Mouse (Mus musculus) forebrain, embryonic 16.5 days (tissue): ENCODE data around the gene Ufm1. TPM values are rescaled to one million over a fixed set of nuclear protein-coding genes. Genes with fewer than 3 reads are reported as not detected.

Experiments used
- ATAC-seq: fragments of 200-750 bp; cut with Nextera tagmentation; 2 replicates; pipeline ENCODE4 v1.8.0; 2017; ENCODE audit warnings: mild to moderate bottlenecking, moderate library complexity
- H3K27ac ChIP-seq: fragments of 300-500 bp; sonication (generic); 2 replicates; pipeline ENCODE4 v1.5.1; 2014; ENCODE audit warnings: low read length, control low read depth
- H3K27me3 ChIP-seq: fragments of 300-500 bp; sonication (generic); replicated peaks from 2 replicates; pipeline ENCODE4 v1.6.1; 2014; ENCODE audit warnings: low read length; ENCODE audit not compliant: control insufficient read depth, insufficient read depth
- H3K36me3 ChIP-seq: fragments of 300-500 bp; sonication (generic); 2 replicates; pipeline ENCODE4 v1.6.1; 2014; ENCODE audit not compliant: control insufficient read depth, insufficient read depth
- H3K4me1 ChIP-seq: fragments of 300-500 bp; sonication (generic); replicated peaks from 2 replicates; pipeline ENCODE4 v1.6.1; 2014; ENCODE audit warnings: low read length; ENCODE audit not compliant: control insufficient read depth, insufficient read depth
- H3K4me2 ChIP-seq: fragments of 300-500 bp; sonication (generic); 2 replicates; pipeline ENCODE4 v1.6.1; 2014; ENCODE audit warnings: mild to moderate bottlenecking, low read length, control low read depth
- H3K4me3 ChIP-seq: fragments of 300-500 bp; sonication (generic); replicated peaks from 2 replicates; pipeline ENCODE4 v1.5.1; 2014; ENCODE audit warnings: mild to moderate bottlenecking, low read length, control low read depth
- H3K9ac ChIP-seq: fragments of 300-500 bp; sonication (generic); replicated peaks from 2 replicates; pipeline ENCODE4 v1.6.1; 2014; ENCODE audit warnings: low read depth, low read length, control low read depth
- H3K9me3 ChIP-seq: fragments of 300-500 bp; sonication (generic); 2 replicates; pipeline ENCODE4 v1.6.1; 2016; ENCODE audit warnings: low read length; ENCODE audit not compliant: control insufficient read depth
- WGBS: fragments of 180-500 bp; shearing (Covaris S2); extraction: QIAGEN DNeasy Blood & Tissue Kit; methylation state at CpG from one replicate; pipeline ENCODE4 v1.1.7; 2014; 5-methylcytosine and 5-hydroxymethylcytosine counted together
- polyA plus RNA-seq: library from polyadenylated mRNA; unstranded; fragments of >200 nt; fragmentation: Nextera tagmentation; extraction: Ambion mirVana; gene quantifications from 2 replicates; pipeline ENCODE4 v1.2.1, GENCODE M21; 2015

Ufm1 gene
- polyA plus RNA-seq, 1 experiment from 2014 or later: 98.8 TPM

DNA sequence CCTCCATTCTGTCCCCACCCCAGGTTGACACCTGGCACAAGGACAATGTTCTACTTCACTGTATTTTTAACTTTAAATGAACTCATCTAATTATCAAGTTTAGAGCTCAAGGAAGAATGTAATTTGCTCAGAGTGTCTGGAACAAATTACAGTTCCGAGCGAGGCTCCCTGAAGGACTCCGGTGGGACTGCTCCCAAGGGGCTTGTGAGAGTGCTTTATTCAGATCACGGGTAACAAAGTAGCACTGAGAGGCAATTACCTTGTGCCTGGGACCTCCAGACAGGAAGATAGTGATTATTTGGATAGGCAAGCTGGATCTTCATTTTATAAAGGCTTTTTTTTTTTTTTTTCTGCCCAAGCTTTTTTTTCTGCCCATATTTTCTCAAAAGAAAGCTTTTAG, 15.9 kb downstream of the Ufm1 start:
- ATAC-seq: no peak
- no peak overlapping the region for H3K9ac ChIP-seq
- H3K9me3 ChIP-seq: no peaks in the 10 kb centered on the region
- WGBS: 75% methylated on average over 4 of the region's 4 CpGs
- no peaks in the 10 kb centered on the region for H3K36me3 ChIP-seq
- H3K27me3 ChIP-seq: no peaks in the 10 kb centered on the region
- H3K27ac ChIP-seq: no peak overlapping the region
- 0 out of 2 replicates have a peak, but pooled peaks cover 2% of the 10 kb centered on the region for H3K4me1 ChIP-seq
- no peak overlapping the region for H3K4me3 ChIP-seq
- no peak overlapping the region for H3K4me2 ChIP-seq

DNA sequence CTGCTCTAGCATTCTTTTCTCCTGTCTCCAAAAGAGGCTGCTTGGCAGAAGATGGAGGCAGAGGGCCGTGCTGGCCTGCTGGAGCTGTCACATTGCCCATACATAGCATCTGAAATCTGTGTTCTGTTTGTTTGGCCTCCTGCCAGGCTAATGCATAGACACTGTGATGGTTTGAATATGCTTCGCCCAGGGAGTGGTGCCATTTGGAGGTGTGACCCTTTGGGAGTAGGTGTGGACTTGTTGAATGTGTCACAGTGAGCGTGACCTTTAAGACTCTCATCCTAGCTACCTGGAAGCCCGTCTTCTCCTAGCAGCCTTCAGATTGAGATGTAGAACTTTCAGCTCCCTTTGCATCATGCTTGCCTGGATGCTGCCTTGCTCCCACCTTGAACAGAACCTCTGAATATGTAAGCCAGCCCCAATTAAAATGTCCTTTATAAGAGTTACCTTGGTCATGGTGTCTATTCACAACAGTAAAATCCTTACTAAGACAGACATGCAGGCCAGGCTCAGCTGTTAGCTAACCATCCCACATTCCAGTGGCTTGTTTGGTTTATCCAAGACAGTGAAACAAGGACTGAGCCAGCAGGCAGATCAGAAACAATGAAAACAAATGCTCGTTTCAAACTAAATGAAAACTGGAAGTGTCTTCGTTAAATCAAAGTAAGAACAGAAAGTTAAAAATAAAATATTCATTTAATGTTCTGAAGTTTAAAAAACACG, 17.3 kb downstream of the Ufm1 start:
- H3K9me3 ChIP-seq: no peaks in the 10 kb centered on the region
- no peak overlapping the region for H3K27ac ChIP-seq
- no peaks in the 10 kb centered on the region for H3K27me3 ChIP-seq
- H3K4me3 ChIP-seq: no peak overlapping the region
- 0 out of 2 replicates have a peak, but pooled peaks cover 2% of the 10 kb centered on the region for H3K4me1 ChIP-seq
- no peaks in the 10 kb centered on the region for H3K36me3 ChIP-seq
- 0 out of 2 replicates have a peak, but pooled peaks have one; percentile 20 for ATAC-seq
- no peak overlapping the region for H3K9ac ChIP-seq
- H3K4me2 ChIP-seq: no peak overlapping the region
- 59% methylated on average over 7 of the region's 7 CpGs for WGBS

DNA sequence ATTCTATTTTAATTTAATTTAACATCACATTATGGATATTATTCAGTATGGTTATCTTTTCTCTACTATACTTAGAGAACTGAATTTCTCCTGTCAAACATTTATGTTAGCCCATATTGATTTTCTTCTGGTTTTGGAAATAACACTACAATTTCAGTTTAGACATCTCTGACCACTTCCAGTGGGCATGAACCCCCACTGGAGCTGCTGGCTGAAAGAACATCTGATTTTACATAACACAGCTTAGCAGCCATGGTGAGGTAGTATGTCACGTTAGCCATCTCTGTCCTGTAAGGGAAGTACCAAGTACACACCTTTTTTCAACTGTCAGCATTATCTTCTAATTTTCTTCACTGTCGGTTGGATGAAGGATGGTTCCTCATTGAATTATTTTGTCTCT, 18.8 kb downstream of the Ufm1 start, which contains the start of gene Gm10985:
Gene Gm10985 (plus strand): TSS at position 301 of the 400 bp plus-strand sequence.
- Histone ChIP-seq H3K9ac (no peak within 1 kb of the TSS), H3K4me1 (0 out of 2 replicates have a peak, but pooled peaks cover 2% of the 10 kb centered on the region), H3K9me3 (no peaks in the 10 kb centered on the region), H3K36me3 (no peaks in the 10 kb centered on the region), H3K4me2 (no peak within 1 kb of the TSS), H3K27me3 (no peaks in the 10 kb centered on the region), H3K4me3 (no peak within 1 kb of the TSS), H3K27ac (no peak within 1 kb of the TSS)
- no peak for ATAC-seq
- WGBS: 86% methylated on average over 2 of the region's 2 CpGs

DNA sequence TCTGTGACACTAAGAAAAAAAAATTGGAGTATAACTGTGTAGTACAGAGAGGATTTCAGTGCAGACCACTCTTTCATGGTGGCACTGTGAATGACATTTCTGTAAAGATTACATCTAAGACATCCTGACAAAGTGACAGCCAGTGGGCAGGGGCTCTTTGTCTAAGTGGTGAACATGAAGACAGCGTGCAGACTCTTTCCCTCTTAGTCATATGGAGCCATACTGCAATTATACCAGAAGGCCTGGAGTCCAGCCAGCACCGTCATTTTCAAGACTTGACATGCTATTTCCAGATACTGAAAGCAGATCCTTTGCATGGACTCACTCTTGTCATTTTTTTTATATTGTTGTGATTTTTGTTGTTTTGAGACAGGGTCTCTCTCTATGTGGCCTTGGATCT, 29.4 kb downstream of the Ufm1 start:
- Histone ChIP-seq H3K27me3 (no peaks in the 10 kb centered on the region), H3K4me1 (no peaks in the 10 kb centered on the region), H3K36me3 (no peaks in the 10 kb centered on the region), H3K27ac (no peak overlapping the region), H3K4me3 (no peak overlapping the region), H3K4me2 (no peak overlapping the region), H3K9me3 (no peaks in the 10 kb centered on the region), H3K9ac (no peak overlapping the region)
- ATAC-seq: peak; percentile 72
- WGBS: 52% methylated on average over 2 of the region's 2 CpGs

DNA sequence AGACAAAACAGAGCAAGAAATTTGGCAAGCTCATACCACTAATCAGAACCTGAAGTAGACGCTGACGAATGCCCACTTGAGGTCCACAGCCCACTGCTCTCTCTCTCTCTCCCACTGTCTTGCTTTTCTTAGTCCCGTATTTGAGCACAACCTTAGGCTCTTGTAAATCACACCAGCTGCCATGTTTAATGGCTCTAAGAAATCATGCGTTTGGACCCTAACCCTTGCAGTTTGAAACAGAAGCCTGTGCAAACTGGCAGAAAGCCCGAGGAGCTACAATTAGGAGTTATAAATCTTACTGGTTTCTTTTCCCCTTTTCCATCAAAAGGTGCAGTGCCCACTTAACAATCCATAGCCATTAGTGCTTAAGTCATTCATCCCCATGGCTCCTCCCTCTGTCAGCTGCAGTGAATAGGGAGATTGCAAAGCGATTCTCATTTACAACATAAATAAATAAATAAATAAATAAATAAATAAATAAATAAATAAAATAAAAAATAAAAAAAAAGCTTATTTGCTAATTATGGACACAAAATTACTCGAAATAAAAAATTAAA, 50.1 kb downstream of the Ufm1 start:
- H3K9me3 ChIP-seq: no peaks in the 10 kb centered on the region
- H3K9ac ChIP-seq: no peak overlapping the region
- no peak overlapping the region for H3K4me2 ChIP-seq
- H3K4me3 ChIP-seq: no peak overlapping the region
- H3K36me3 ChIP-seq: no peaks in the 10 kb centered on the region
- no peaks in the 10 kb centered on the region for H3K27me3 ChIP-seq
- peak; percentile 26; the same call in 1 of the 2 replicates for ATAC-seq
- no peak overlapping the region for H3K27ac ChIP-seq
- no peaks in the 10 kb centered on the region for H3K4me1 ChIP-seq
- 54% methylated on average over 7 of the region's 7 CpGs for WGBS

Other genes starting within 250 kb of the Ufm1 start
- gene Frem2, start 206.5 kb downstream of the Ufm1 start, polyA plus RNA-seq: 1.2 and 1.5 TPM in 2 replicates
- not detected in 2 replicates for gene Gm10985, start 18.7 kb downstream of the Ufm1 start, polyA plus RNA-seq